Mouse (Mus musculus): ENCODE measurements at regions not wholly inside any gene's neighbourhood (a gene's known extent, or its start where the extent isn't known, plus 50 kb on each side); places are given as distances from the start of the nearest gene placed in this dataset.
"Not testable (repeated sequence)": the region's sequence is repeated elsewhere in the genome, so short reads cannot be mapped to it uniquely, and the experiment has no call there.

DNA sequence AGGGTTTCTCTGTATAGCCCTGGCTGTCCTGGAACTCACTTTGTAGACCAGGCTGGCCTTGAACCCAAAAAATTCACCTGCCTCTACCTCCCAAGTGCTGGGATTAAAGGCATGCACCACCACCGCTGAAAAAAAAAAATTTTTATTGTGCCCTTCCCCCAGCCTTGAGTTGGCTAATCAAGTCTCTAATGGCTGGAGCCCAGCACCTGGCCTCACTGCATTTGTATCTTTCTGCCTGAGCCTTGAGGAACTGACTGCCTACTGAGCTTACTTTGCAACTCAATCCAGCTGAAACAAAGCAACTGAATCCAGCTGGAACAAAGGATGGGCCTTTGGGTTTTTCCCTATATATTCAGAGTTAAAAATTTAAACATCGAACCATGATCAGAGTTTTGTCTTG, 153.3 kb upstream of the Ccnh start:
- Histone ChIP-seq H3K27me3 (ENCODE audit: control insufficient read depth, insufficient read depth, low read length, poor library complexity, severe bottlenecking) (no peaks in the 10 kb centered on the region), H3K36me3 (ENCODE audit: control insufficient read depth, insufficient read depth, low read length, poor library complexity, severe bottlenecking) (no peaks in the 10 kb centered on the region)
- no peak for DNase-seq (ENCODE audit: low read depth, low spot score)

DNA sequence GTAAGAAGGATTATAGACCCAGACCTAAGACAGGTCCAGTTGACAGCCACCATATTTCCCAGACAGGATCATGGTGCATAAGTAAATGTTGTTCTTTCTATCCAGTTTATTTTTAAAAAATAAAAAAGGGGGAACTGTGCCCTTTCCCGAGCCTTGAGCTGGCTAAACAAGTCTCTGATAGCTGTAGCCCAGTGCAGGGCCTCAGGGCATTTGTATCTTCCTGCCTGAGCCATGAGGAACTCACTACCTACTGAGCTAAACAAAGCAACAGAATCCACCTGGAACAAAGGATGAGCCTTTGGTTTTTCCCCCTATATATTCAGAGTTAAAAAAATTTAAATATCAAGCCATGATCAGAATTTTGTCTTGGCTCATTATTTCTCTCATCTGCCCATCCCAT, 152.4 kb upstream of the Ccnh start:
- no peak for DNase-seq (ENCODE audit: low read depth, low spot score)
- no peaks in the 10 kb centered on the region for H3K36me3 ChIP-seq (ENCODE audit: control insufficient read depth, insufficient read depth, low read length, poor library complexity, severe bottlenecking)
- H3K27me3 ChIP-seq (ENCODE audit: control insufficient read depth, insufficient read depth, low read length, poor library complexity, severe bottlenecking): no peaks in the 10 kb centered on the region

DNA sequence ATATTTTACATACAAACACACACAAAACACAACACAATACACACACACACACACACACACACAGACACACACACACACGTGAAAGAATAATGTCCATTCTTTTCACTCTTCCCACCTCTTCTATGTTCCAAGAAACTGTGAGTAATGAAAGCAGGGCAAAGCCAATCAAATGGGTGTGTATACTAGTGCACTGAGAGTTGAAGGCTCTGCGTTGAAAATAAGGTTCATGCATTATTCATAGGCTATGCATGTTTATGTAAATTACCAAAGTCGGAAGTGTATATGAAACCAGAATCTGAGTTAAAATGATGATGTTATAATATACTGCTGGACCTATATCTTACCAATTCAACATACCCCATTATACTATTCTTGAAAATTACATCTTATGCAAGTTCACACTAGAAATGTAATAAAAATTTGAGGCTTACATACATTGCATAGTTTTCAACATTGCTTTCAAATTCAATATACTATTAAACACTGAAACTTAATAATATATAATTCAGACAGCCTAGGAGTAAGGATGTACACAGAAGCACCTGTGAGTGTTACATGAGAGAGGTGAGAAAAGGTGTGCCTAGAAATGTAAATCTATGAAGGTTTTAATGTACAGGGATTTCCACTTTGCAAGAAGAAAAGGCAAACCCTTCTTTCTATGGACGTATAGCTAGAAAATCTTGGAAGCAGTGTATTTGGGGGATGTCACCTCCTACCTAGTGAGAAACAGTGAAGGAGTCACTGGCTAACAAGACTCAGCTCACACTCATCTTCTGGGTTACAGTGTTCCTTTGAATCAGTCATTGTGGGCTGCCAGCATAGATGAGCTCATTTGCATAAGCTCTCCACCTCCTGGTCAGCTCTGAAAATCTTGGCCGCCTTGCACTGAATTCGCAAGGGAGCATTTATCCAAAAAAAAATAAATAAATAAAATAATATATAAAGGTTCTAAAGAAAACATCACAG, 122.3 kb upstream of the Ccnh start:
- DNase-seq (ENCODE audit: low read depth, low spot score): no peak
- Histone ChIP-seq H3K36me3 (ENCODE audit: control insufficient read depth, insufficient read depth, low read length, poor library complexity, severe bottlenecking) (no peaks in the 10 kb centered on the region), H3K27me3 (ENCODE audit: control insufficient read depth, insufficient read depth, low read length, poor library complexity, severe bottlenecking) (no peaks in the 10 kb centered on the region)

DNA sequence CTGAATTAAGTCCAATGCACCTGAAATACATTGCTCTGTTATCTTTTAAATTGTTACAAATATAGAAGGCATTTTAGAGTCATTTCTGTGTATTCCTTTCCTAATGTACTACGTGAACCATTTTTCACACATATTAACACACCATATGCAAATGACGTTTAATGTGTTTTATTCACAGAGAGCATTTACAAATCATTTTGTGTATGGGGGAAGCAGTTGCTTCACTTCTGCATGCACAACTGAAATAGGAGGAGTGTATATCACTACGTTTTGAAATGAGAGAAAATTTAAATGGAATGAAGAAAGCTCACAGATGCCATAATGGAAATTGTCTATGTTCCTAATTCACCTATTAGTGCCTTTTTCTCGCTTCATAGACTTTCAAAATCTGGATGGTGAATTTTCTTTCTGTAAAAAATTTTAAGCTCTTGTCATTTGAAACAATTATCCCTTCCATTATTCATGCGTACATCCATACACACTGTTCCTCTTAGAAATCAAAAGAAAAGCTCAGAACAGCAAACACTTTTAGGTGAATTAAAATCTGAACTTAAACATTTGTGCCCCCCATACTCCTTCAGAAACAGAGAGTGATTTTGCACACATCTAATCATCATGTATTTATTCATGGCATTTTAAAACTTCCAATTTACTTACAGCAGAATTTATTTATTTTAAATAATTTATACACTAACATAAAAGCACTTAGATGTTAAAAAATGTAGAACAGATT, 121.5 kb upstream of the Ccnh start:
- Histone ChIP-seq H3K36me3 (ENCODE audit: control insufficient read depth, insufficient read depth, low read length, poor library complexity, severe bottlenecking) (no peaks in the 10 kb centered on the region), H3K27me3 (ENCODE audit: control insufficient read depth, insufficient read depth, low read length, poor library complexity, severe bottlenecking) (no peaks in the 10 kb centered on the region)
- no peak for DNase-seq (ENCODE audit: low read depth, low spot score)

DNA sequence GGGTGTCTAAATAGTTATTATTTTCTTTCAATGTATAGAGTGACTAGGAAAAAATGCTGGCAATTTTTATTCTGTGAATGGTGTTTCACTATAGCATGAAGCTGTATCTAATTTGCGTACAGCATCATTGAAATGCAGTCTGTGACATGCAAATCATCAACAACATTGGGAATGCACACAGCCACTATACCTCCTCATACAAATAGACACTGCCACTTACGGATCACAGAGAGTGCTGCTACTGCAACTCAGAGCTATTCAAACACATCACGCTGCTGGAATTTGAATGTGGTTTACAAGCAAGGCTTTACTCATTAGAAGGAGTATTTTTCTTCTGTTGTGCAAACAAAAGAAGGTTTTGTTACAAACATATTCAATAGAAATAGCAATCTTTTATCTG, 120.8 kb upstream of the Ccnh start:
- H3K27me3 ChIP-seq (ENCODE audit: control insufficient read depth, insufficient read depth, low read length, poor library complexity, severe bottlenecking): no peaks in the 10 kb centered on the region
- no peaks in the 10 kb centered on the region for H3K36me3 ChIP-seq (ENCODE audit: control insufficient read depth, insufficient read depth, low read length, poor library complexity, severe bottlenecking)
- DNase-seq (ENCODE audit: low read depth, low spot score): no peak

DNA sequence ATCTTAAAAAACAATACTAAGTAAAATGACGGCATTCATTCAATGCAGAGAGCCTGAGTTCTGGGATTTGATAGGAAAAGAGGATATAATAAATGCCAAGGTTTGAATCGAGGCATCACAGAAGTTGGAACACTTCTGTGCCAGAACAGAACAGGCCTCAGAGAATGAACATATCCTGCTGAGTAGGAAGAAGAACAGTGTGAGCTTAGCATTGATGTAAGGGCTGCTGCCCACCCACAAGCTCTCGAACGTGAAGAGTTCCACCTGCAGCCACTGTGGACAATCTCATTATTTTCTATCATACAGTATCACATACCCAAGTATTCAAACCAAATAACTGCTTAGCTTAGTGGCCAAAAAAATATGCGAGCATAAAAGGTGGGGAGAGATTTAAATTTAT, 105.9 kb upstream of the Ccnh start:
- no peak for DNase-seq (ENCODE audit: low read depth, low spot score)
- Histone ChIP-seq H3K36me3 (ENCODE audit: control insufficient read depth, insufficient read depth, low read length, poor library complexity, severe bottlenecking) (no peaks in the 10 kb centered on the region), H3K27me3 (ENCODE audit: control insufficient read depth, insufficient read depth, low read length, poor library complexity, severe bottlenecking) (no peaks in the 10 kb centered on the region)

DNA sequence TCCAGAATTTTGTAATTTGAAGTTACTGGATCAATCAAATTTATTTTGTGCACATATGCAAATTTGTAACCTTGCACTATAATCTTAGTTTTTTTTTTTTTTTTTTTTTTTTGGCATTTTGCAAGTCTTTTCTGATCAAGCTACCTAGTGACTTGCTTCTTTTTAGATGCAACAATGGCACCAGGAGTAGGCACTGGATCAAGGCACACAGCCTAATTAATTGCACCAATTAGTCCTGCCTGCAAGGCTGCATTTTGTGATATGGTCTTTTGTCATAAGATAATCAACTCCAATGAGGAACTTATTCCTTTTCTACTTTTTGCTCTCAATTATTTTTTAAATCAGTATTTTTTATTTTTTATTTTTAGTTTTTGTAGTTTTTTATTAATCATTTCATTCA, 105.5 kb upstream of the Ccnh start:
- Histone ChIP-seq H3K27me3 (ENCODE audit: control insufficient read depth, insufficient read depth, low read length, poor library complexity, severe bottlenecking) (no peaks in the 10 kb centered on the region), H3K36me3 (ENCODE audit: control insufficient read depth, insufficient read depth, low read length, poor library complexity, severe bottlenecking) (no peaks in the 10 kb centered on the region)
- no peak for DNase-seq (ENCODE audit: low read depth, low spot score)

DNA sequence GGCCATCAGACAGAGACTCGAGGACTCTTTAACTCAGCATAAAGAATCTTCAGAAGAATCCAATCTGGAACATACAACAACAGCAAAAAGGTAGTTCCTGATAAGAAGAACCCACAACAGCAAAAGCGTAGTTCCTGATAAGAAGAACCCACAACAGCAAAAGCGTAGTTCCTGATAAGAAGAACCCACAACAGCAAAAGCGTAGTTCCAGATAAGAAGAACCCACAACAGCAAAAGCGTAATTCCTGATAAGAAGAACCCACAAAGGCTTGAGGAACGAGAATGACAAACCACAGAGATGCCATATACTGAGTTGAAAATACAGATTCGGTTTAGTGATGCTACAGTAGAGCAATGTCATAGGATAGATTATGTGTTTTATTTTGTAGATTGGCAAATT, 93.0 kb upstream of the Ccnh start:
- Histone ChIP-seq H3K36me3 (ENCODE audit: control insufficient read depth, insufficient read depth, low read length, poor library complexity, severe bottlenecking) (no peaks in the 10 kb centered on the region), H3K27me3 (ENCODE audit: control insufficient read depth, insufficient read depth, low read length, poor library complexity, severe bottlenecking) (no peaks in the 10 kb centered on the region)
- DNase-seq (ENCODE audit: low read depth, low spot score): no peak

DNA sequence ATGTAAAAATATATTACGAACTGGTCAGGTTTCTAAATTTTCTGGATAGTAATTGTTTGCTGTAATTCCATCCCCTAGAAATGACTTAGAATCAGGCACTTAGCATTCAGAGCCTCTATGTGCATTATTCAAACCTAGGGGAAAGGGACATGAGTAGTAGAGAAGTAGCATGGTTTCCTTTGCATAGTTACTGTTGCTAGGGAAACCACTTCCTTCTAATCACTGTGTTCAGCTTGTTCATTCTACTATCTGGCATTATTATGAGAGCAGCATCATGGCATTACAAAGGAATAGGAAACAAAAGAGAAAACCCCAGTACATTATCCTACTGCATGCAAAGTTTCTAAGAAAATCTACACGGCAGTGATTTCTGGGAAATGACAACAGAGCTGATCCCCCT, 65.9 kb upstream of the Ccnh start:
- Histone ChIP-seq H3K36me3 (ENCODE audit: control insufficient read depth, insufficient read depth, low read length, poor library complexity, severe bottlenecking) (no peaks in the 10 kb centered on the region), H3K27me3 (ENCODE audit: control insufficient read depth, insufficient read depth, low read length, poor library complexity, severe bottlenecking) (no peaks in the 10 kb centered on the region; the same call in 1 of the 2 replicates)
- no peak for DNase-seq (ENCODE audit: low read depth, low spot score)

DNA sequence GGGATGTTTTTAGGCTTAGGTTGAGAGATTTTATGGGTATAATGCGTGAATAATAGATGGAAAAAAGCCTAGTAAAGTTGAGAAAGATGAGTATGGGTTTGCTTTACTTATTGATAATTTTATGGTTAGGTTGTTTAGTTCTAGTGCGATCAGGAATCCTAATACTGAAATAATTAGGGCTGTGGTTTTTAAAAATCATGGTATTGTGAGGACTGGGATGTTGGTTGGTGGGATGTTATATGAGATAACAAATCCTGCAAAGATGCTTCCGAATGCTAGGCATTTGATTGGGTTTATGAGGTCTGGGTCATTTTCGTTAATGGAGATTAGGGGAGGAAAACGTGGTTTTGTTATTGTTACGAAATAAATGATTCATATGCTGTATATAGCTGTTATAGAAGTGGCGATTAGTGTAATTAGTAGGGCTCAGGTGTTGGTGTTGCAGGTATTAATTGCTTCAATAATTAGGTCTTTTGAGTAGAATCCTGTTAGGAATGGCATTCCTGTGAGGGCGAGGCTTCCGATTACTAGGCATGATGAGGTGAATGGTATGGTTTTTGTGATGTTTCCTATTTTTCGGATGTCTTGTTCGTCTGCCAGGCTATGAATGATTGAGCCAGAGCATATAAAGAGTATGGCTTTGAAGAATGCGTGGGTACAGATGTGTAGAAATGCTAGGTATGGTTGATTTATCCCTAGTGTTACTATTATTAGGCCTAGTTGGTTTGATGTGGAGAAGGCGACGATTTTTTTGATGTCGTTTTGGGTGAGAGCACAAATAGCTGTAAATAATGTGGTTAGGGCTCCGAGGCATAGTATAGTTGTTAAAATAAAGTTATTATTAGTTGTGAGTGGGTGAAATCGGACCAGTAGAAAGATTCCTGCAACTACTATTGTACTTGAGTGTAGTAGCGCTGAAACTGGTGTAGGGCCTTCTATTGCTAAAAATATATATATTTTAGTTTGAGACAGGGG, 62.3 kb upstream of the Ccnh start:
- peak; percentile 1 for DNase-seq (ENCODE audit: low read depth, low spot score)
- not testable (repeated sequence) for H3K36me3 ChIP-seq (ENCODE audit: control insufficient read depth, insufficient read depth, low read length, poor library complexity, severe bottlenecking)

DNA sequence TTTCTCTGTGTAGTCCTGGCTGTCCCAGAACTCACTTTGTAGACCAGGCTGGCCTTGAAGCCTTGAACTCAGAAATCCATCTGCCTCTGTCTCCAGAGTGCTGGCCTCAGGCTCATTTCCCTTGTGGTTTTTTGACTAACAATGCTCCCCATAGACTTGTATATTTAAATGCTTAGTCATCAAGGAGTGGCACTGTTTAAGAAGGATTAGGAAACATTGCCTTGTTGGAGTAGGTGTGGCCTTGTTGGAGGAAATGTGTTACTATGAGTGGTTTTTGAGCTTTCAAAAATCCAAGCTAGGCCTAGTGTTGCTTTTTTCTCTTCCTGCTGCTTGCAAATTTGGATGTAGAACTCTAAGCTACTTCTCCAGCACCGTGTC, 61.7 kb upstream of the Ccnh start:
- no peak for DNase-seq (ENCODE audit: low read depth, low spot score)

More for the DNA sequence above, 62.3 kb upstream of the Ccnh start:
- not testable (repeated sequence) for H3K27me3 ChIP-seq (ENCODE audit: control insufficient read depth, insufficient read depth, low read length, poor library complexity, severe bottlenecking)

More for the DNA sequence above, 61.7 kb upstream of the Ccnh start:
- no peaks in the 10 kb centered on the region for H3K36me3 ChIP-seq (ENCODE audit: control insufficient read depth, insufficient read depth, low read length, poor library complexity, severe bottlenecking)
- H3K27me3 ChIP-seq (ENCODE audit: control insufficient read depth, insufficient read depth, low read length, poor library complexity, severe bottlenecking): no peaks in the 10 kb centered on the region

Measured in splenic B cell, adult 2 months (primary cell).